Mouse (Mus musculus) embryonic fibroblast, embryonic 13.5 days (primary cell): ENCODE results near the gene Atp11c. TPM values are rescaled to one million over a fixed set of nuclear protein-coding genes. Genes with fewer than 3 reads are reported as not detected.

Experiments used
- H3K27ac ChIP-seq: 2 replicates; pipeline ENCODE4 v1.5.1; 2012; ENCODE audit warnings: low read length, control low read depth, inconsistent platforms; ENCODE audit not compliant: insufficient read depth
- H3K4me1 ChIP-seq: 2 replicates; pipeline ENCODE4 v1.6.1; 2011; ENCODE audit warnings: low read length; ENCODE audit not compliant: control insufficient read depth, insufficient read depth
- H3K4me3 ChIP-seq: 2 replicates; pipeline ENCODE4 v1.5.1; 2011; ENCODE audit warnings: mild to moderate bottlenecking, control low read depth, low read length; ENCODE audit not compliant: insufficient read depth
- CTCF ChIP-seq: IDR thresholded peaks from 2 replicates; pipeline ENCODE4 v1.5.1; 2011; ENCODE audit warnings: mild to moderate bottlenecking, control low read depth, low read length, moderate library complexity, borderline replicate concordance; ENCODE audit not compliant: insufficient read depth
- POLR2A ChIP-seq: IDR thresholded peaks from 2 replicates; pipeline ENCODE4 v1.6.1; 2011; ENCODE audit warnings: low read depth, mild to moderate bottlenecking, control low read depth, low read length, moderate library complexity
- polyA plus RNA-seq: library from polyadenylated mRNA; stranded (reverse); fragments of >200 nt; gene quantifications from 2 replicates; pipeline ENCODE4 v1.2.4, GENCODE M21; 2011; ENCODE audit warnings: low read depth; ENCODE audit not compliant: missing spikeins, insufficient read length

Atp11c gene
- polyA plus RNA-seq, 1 experiment: 14.0 TPM

GRCm38 (mm10) chrX:60403062-60403763, 189.3 kb downstream of the Atp11c start:
- Histone ChIP-seq H3K4me3 (peak overlapping the region; percentile 56), H3K4me1 (no peaks in the 10 kb centered on the region), H3K27ac (no peak overlapping the region)
- TF ChIP-seq CTCF: no peak
- no peak for TF ChIP-seq POLR2A

DNA sequence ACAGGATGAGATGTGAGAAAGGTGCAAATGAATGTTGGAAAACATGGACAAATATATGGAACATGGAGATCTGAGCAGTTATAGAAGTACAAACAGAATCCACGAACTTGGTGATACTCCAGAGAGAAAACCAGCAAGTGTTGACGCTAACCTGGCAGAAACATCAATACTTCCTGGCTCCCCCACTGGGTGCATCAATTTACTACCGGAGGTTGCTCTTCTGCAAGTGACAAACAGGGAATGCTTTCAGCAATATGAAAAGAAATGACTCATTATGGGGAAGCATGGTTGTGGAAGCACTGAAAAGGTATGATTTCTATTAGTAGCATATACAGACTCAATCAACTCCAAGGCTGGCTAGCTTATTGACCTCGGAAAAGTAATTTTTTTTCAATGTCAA, 198.2 kb downstream of the Atp11c start:
- H3K27ac ChIP-seq: no peak overlapping the region
- TF ChIP-seq POLR2A (no peak), CTCF (no peak)
- no peak overlapping the region for H3K4me3 ChIP-seq
- H3K4me1 ChIP-seq: no peaks in the 10 kb centered on the region

DNA sequence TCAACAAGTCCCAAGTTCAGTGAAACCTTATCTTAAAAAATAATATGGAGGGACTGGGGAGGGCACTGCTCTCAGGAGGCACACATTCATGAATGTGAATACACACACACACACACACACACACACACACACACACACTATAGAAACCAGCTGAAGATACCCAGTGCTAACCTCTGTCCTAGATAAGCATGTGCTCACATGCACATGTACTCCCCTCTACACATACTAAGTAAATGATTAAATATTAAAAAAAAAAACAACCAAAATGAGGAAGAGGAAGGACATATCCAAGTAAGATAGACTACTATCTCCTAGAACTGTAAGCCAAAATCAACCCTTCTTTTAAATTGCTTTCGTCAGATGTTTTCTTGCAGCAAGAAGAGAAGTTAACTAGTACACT, 205.6 kb downstream of the Atp11c start:
- TF ChIP-seq CTCF: no peak
- Histone ChIP-seq H3K4me3 (no peak overlapping the region), H3K4me1 (no peaks in the 10 kb centered on the region), H3K27ac (no peak overlapping the region)

- TF ChIP-seq CTCF (no peak), POLR2A (no peak)
- Histone ChIP-seq H3K27ac (no peak overlapping the region), H3K4me1 (no peaks in the 10 kb centered on the region), H3K4me3 (no peak overlapping the region)
These were observed 210.8 kb downstream of the Atp11c start for GRCm38 (mm10) chrX:60381711-60382110.

- Histone ChIP-seq H3K4me3 (no peak overlapping the region), H3K27ac (no peak overlapping the region), H3K4me1 (no peaks in the 10 kb centered on the region)
- no peak for TF ChIP-seq CTCF
- no peak for TF ChIP-seq POLR2A
These were observed 212.1 kb downstream of the Atp11c start for GRCm38 (mm10) chrX:60380386-60380785.

GRCm38 (mm10) chrX:60348741-60349140, 243.8 kb downstream of the Atp11c start:
- Histone ChIP-seq H3K27ac (no peak overlapping the region), H3K4me1 (no peaks in the 10 kb centered on the region), H3K4me3 (no peak overlapping the region)
- TF ChIP-seq POLR2A: no peak
- no peak for TF ChIP-seq CTCF

GRCm38 (mm10) chrX:60345447-60345846, 247.1 kb downstream of the Atp11c start:
- Histone ChIP-seq H3K27ac (no peak overlapping the region), H3K4me3 (no peak overlapping the region), H3K4me1 (no peaks in the 10 kb centered on the region)
- TF ChIP-seq POLR2A (no peak), CTCF (no peak)

DNA sequence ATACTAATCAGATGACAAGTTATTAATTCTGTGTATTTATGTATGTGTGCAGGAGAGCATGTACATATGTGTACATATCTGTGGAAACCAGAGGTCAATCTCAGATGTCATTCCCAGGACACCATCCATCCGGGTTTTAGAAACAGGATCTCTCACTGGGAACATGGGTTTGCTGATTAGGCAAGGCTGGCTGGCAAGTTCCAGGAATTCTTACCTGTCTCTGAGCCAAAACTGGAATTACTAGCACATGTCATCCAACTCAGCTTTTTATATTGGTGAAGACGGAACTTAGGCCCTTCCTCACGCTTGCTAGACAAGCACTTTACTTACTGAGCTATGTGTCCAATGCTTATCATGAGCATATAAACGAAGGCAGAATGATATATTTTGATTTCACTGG, 247.5 kb downstream of the Atp11c start:
- no peak overlapping the region for H3K27ac ChIP-seq
- TF ChIP-seq POLR2A: no peak
- no peak for TF ChIP-seq CTCF
- no peaks in the 10 kb centered on the region for H3K4me1 ChIP-seq
- H3K4me3 ChIP-seq: no peak overlapping the region

DNA sequence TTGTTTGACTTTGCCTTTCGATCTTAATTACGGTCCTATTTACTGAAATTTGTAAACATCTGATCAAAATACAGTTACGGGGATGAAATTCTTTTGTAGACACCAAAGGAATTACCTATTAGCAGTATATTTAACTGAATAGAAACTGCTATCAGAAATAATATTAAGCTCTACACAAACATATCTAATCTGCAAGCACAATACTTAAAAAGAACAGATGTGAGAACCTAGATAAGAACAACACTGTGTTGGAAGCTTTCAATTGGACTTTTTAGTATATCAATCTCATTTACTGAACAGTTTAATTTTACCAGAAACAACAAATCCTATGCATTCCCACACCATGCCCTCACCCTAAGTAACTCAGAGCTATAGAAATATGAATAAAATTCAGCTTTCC, 262.8 kb downstream of the Atp11c start:
- Histone ChIP-seq H3K4me3 (no peak overlapping the region), H3K4me1 (no peaks in the 10 kb centered on the region), H3K27ac (no peak overlapping the region)
- TF ChIP-seq CTCF: no peak
- TF ChIP-seq POLR2A: no peak

- Histone ChIP-seq H3K4me3 (no peak overlapping the region), H3K27ac (no peak overlapping the region), H3K4me1 (no peaks in the 10 kb centered on the region)
- no peak for TF ChIP-seq CTCF
- no peak for TF ChIP-seq POLR2A
These were observed 271.2 kb downstream of the Atp11c start for GRCm38 (mm10) chrX:60321321-60321720.
